In the genomic region with DNA sequence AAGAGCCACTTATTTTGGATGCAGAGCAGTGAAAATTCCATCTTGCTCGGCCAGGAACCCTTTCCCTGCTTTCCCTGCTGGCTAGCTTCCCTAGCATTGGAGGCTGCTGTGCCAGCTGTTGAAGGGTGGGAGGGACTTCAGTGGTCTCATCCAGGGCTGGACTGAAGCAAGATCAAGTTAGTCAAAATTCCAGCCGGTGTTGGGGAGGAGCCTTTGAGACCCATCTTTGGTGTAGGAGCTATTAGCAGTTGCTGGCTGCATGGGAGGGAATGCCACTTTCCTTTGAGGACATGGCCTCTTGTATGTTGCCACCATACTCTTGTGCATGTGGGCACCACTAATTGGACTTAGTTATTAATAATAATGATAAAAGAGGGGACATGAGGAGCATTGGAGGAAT, we compare ENCODE assay signal across 24 mouse cellular contexts. TPM values are rescaled to one million over a fixed set of nuclear protein-coding genes. Genes with fewer than 3 reads are reported as not detected.
DNase-seq lines count a peak whose midpoint lies in the region; ATAC-seq lines count a peak whose summit lies in the region.
"Had no signal": no experiment of that assay in that cellular context is flagged by ENCODE, and none has a peak within 500 bp of the region (broad histone marks: within the 10 kb centered on the region; RNA-seq: fewer than 3 reads in every experiment).

No protein-coding gene starts in this region.

- no peak overlapping the region for H3K4me3 ChIP-seq in heart, embryonic 12.5 days
- H3K4me3 ChIP-seq in midbrain, embryonic 11.5 days (ENCODE audit: low read depth, low read length) = no peak overlapping the region
- H3K4me3 ChIP-seq in midbrain, embryonic 16.5 days (ENCODE audit: low read depth, low read length) = no peak overlapping the region
- H3K4me3 ChIP-seq in forebrain, embryonic 10.5 days = no peak overlapping the region
- H3K4me3 ChIP-seq: embryonic facial prominence, embryonic 10.5 days; embryonic facial prominence, embryonic 12.5 days; forebrain, embryonic 12.5 days had no signal

- H3K36me3 ChIP-seq in heart, embryonic 12.5 days = no peaks in the 10 kb centered on the region
- no peaks in the 10 kb centered on the region for H3K36me3 ChIP-seq in midbrain, embryonic 11.5 days (ENCODE audit: control insufficient read depth, insufficient read depth, low read length)
- H3K36me3 ChIP-seq in midbrain, embryonic 16.5 days (ENCODE audit: control insufficient read depth, insufficient read depth, low read length) = no peaks in the 10 kb centered on the region
- H3K36me3 ChIP-seq in forebrain, embryonic 10.5 days (replicated peaks) = no peaks in the 10 kb centered on the region
- H3K36me3 ChIP-seq: embryonic facial prominence, embryonic 10.5 days; embryonic facial prominence, embryonic 12.5 days; forebrain, embryonic 12.5 days; G1E had no signal

- peaks cover 9% of the 10 kb centered on the region for H3K27me3 ChIP-seq in heart, embryonic 12.5 days (replicated peaks)
- H3K27me3 ChIP-seq in midbrain, embryonic 11.5 days (ENCODE audit: control insufficient read depth, insufficient read depth, low read length) = no peaks in the 10 kb centered on the region
- H3K27me3 ChIP-seq in midbrain, embryonic 16.5 days (ENCODE audit: control insufficient read depth, insufficient read depth, low read depth, low read length) = no peaks in the 10 kb centered on the region
- H3K27me3 ChIP-seq in forebrain, embryonic 10.5 days (ENCODE audit: poor library complexity, severe bottlenecking) = no peaks in the 10 kb centered on the region
- H3K27me3 ChIP-seq: embryonic facial prominence, embryonic 12.5 days; Patski had no signal

- DNase-seq in heart, adult 11 months = peak; percentile 66
- DNase-seq in midbrain, embryonic 11.5 days (ENCODE audit: low spot score, missing footprints) = peak; percentile 39
- DNase-seq in adipocyte (ENCODE audit: low spot score) = peak; percentile 48
- no peak for DNase-seq in forebrain, embryonic 10.5 days (ENCODE audit: extremely low spot score, low spot score)
- DNase-seq: adrenal gland, adult 2 months; adrenal gland, postnatal 10 days; adrenal gland, postnatal 36 days; B cell, adult 2 months; cerebellum, adult 11-12 months; cerebellum, adult 2 months; cerebellum, adult 9-10 months; cerebellum, postnatal 10 days; cerebellum, postnatal 25 days had no signal

- ATAC-seq in heart, embryonic 12.5 days (ENCODE audit: insufficient number of reproducible peaks, low FRiP score) = no peak
- no peak for ATAC-seq in midbrain, embryonic 11.5 days (ENCODE audit: low FRiP score)
- ATAC-seq in midbrain, embryonic 16.5 days = no peak
- ATAC-seq: activated CD4-positive, CD25-positive, alpha-beta regulatory T cell, adult 4 months; forebrain, embryonic 14.5 days; forebrain, embryonic 16.5 days; Patski had no signal

- H3K4me2 ChIP-seq in heart, embryonic 12.5 days = no peak overlapping the region
- no peak overlapping the region for H3K4me2 ChIP-seq in midbrain, embryonic 11.5 days
- no peak overlapping the region for H3K4me2 ChIP-seq in midbrain, embryonic 16.5 days (ENCODE audit: low read length)
- H3K4me2 ChIP-seq: embryonic facial prominence, embryonic 12.5 days; forebrain, embryonic 12.5 days had no signal

- H3K9me3 ChIP-seq in heart, embryonic 12.5 days (replicated peaks) = no peaks in the 10 kb centered on the region
- H3K9me3 ChIP-seq in midbrain, embryonic 11.5 days (ENCODE audit: control insufficient read depth, low read length) = no peaks in the 10 kb centered on the region
- H3K9me3 ChIP-seq in midbrain, embryonic 16.5 days (replicated peaks; ENCODE audit: control insufficient read depth, low read length, poor library complexity, severe bottlenecking) = no peaks in the 10 kb centered on the region
- H3K9me3 ChIP-seq in forebrain, embryonic 10.5 days = no peaks in the 10 kb centered on the region
- H3K9me3 ChIP-seq: embryonic facial prominence, embryonic 10.5 days; embryonic facial prominence, embryonic 12.5 days; forebrain, embryonic 12.5 days; G1E had no signal

- no peaks in the 10 kb centered on the region for H3K4me1 ChIP-seq in heart, embryonic 12.5 days (replicated peaks)
- H3K4me1 ChIP-seq in midbrain, embryonic 11.5 days (ENCODE audit: control insufficient read depth, insufficient read depth, low read length) = no peaks in the 10 kb centered on the region
- no peaks in the 10 kb centered on the region for H3K4me1 ChIP-seq in midbrain, embryonic 16.5 days (ENCODE audit: control insufficient read depth, insufficient read depth, low read length)
- H3K4me1 ChIP-seq in forebrain, embryonic 10.5 days = no peaks in the 10 kb centered on the region
- H3K4me1 ChIP-seq: embryonic facial prominence, embryonic 10.5 days; embryonic facial prominence, embryonic 12.5 days; forebrain, embryonic 12.5 days had no signal

- 61% methylated on average over 2 of the region's 2 CpGs for WGBS in heart, embryonic 12.5 days
- WGBS in midbrain, embryonic 11.5 days = 75% methylated on average over 2 of the region's 2 CpGs
- 73% methylated on average over 2 of the region's 2 CpGs for WGBS in midbrain, embryonic 16.5 days
- WGBS in forebrain, embryonic 10.5 days = 82% methylated on average over 2 of the region's 2 CpGs

- H3K27ac ChIP-seq in heart, embryonic 12.5 days (ENCODE audit: poor library complexity, severe bottlenecking) = no peak overlapping the region
- no peak overlapping the region for H3K27ac ChIP-seq in midbrain, embryonic 11.5 days (ENCODE audit: low read depth, low read length)
- H3K27ac ChIP-seq in midbrain, embryonic 16.5 days (ENCODE audit: low read length) = no peak overlapping the region
- H3K27ac ChIP-seq in forebrain, embryonic 10.5 days = no peak overlapping the region
- H3K27ac ChIP-seq: embryonic facial prominence, embryonic 10.5 days; embryonic facial prominence, embryonic 12.5 days; forebrain, embryonic 12.5 days had no signal

- no peak overlapping the region for H3K9ac ChIP-seq in heart, embryonic 12.5 days
- no peak overlapping the region for H3K9ac ChIP-seq in midbrain, embryonic 11.5 days (ENCODE audit: low read length)
- no peak overlapping the region for H3K9ac ChIP-seq in midbrain, embryonic 16.5 days (ENCODE audit: low read depth, low read length)
- H3K9ac ChIP-seq: embryonic facial prominence, embryonic 12.5 days; forebrain, embryonic 12.5 days had no signal

RNA-seq across cellular contexts. Expression of a gene that starts 27.5 kb away (rescaled TPM):
- polyA plus RNA-seq in heart, embryonic 12.5 days (2016; fragmentation: Nextera tagmentation; extraction: Ambion mirVana) = 2.0 and 2.1 TPM in 2 replicates
- polyA plus RNA-seq in midbrain, embryonic 11.5 days (2014; fragmentation: Nextera tagmentation; extraction: Ambion mirVana) = 11.5 and 13.1 TPM in 2 replicates
- polyA plus RNA-seq in midbrain, embryonic 16.5 days (2015; fragmentation: Nextera tagmentation; extraction: Ambion mirVana) = 47.2 and 50.3 TPM in 2 replicates
- 18.7 and 20.3 TPM in 2 replicates for polyA plus RNA-seq in forebrain, embryonic 10.5 days (2016; fragmentation: Nextera tagmentation; extraction: Ambion mirVana)
- polyA plus RNA-seq: activated CD4-positive, CD25-positive, alpha-beta regulatory T cell, adult 4 months; CD4-positive, CD25-positive, alpha-beta regulatory T cell, adult 4 months; G1E had no signal

RNA-seq across cellular contexts. Expression of a gene that starts 57.0 kb away (rescaled TPM):
- 24.5 and 26.9 TPM in 2 replicates for polyA plus RNA-seq in heart, embryonic 12.5 days (2016; fragmentation: Nextera tagmentation; extraction: Ambion mirVana)
- 25.6 and 31.5 TPM in 2 replicates for polyA plus RNA-seq in midbrain, embryonic 11.5 days (2014; fragmentation: Nextera tagmentation; extraction: Ambion mirVana)
- polyA plus RNA-seq in midbrain, embryonic 16.5 days (2015; fragmentation: Nextera tagmentation; extraction: Ambion mirVana) = 11.0 and 11.4 TPM in 2 replicates
- 66.4 and 69.6 TPM in 2 replicates for polyA plus RNA-seq in forebrain, embryonic 10.5 days (2016; fragmentation: Nextera tagmentation; extraction: Ambion mirVana)
